Comparison of ENCODE assay signal across 1 mouse cellular context in genomic region chr11:61481239-61482090, GRCm38 (mm10).
TF ChIP-seq lines count a peak whose summit lies in the region.

No protein-coding gene starts in this region.

TF ChIP-seq in MEL, 35 proteins besides CTCF, POLR2A, EP300 and RAD21:
- 0 out of 2 replicates have a peak, but pooled peaks have one; percentile 20 for TF ChIP-seq GATA1 (IDR thresholded peaks at IDR 0.05; ENCODE audit: low read depth, low read length)
- no peak for TF ChIP-seq RCOR1 (IDR thresholded peaks at IDR 0.05; ENCODE audit: low read depth, low read length)
TF ChIP-seq in MEL: peak in this region for 1.
